Mouse (Mus musculus): ENCODE measurements at regions not wholly inside any gene's neighbourhood (a gene's known extent, or its start where the extent isn't known, plus 50 kb on each side); places are given as distances from the start of the nearest gene placed in this dataset.
"Not testable (repeated sequence)": the region's sequence is repeated elsewhere in the genome, so short reads cannot be mapped to it uniquely, and the experiment has no call there.

- no peak for DNase-seq (ENCODE audit: low spot score)
These were observed 299.1 kb downstream of the Vrk1 start for GRCm38 (mm10) chr12:106308956-106309610.

- DNase-seq (ENCODE audit: low spot score): no peak
These were observed 300.1 kb downstream of the Vrk1 start for GRCm38 (mm10) chr12:106310171-106310570.

DNA sequence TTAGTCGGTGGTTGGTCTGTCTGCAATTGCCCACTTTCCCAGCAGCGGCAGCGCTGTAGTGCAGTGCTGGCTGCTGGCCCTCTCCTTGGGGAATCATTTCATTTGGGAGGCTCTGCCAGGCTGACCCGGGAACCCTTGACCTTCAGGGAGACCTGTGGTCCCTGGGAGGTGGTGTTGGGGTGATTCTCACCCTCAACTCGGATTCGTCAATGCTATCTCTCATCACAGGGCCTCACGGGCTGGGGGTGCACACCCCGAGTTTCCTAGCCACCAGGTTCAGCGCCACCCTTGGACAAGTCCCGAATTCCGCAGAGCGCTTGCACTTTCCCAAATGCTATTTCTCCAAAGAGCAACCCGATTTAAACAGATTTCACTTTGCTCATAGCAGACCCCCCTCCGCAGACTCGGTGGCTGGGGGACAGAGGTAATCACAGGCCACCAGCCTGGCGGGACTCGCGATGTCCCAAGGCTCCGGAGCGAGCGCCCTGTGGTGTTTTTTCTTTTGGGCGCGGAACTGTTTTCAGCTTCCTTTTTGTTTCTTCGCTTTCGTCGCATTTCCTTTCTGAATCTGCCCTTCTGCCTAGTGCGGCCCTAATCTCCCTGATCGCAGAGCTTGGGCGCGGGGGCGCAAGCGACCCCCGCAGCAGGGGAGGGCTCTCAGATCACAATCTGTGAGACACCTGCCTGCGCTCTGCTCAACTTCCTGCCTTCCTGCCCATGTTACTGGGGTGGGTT is 300.7 kb downstream of the Vrk1 start:
- DNase-seq (ENCODE audit: low spot score): peak; percentile 60

DNA sequence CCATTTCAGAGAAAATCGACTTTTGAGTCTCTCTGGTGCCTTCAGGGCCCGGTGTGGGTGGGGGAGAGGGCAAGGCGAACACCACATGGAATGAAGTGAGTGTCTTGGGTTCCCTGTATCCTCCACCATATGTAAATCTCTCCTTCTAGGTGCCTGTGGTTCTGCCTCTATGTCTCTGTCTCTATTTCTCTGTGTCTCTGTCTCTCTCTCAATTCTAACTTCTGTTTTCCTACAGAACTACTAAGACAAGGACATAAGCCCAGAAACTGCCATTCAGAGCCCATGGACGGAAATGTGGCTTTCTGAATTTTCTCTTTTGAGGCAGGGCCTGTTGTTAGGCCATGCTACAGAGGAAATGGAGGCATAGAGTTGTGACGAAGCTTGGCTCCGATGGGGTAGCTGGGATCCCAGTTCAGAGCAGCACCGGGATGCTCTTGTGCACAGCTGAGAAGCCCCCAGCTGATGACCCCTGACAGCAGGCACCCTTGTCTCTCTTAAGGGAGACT is 301.3 kb downstream of the Vrk1 start:
- DNase-seq (ENCODE audit: low spot score): no peak

GRCm38 (mm10) chr12:106311831-106312600 is 302.0 kb downstream of the Vrk1 start:
- no peak for DNase-seq (ENCODE audit: low spot score)

GRCm38 (mm10) chr12:106317738-106318137 is 307.7 kb downstream of the Vrk1 start:
- DNase-seq (ENCODE audit: low spot score): no peak

- DNase-seq (ENCODE audit: low spot score): no peak
These were observed 311.5 kb downstream of the Vrk1 start for GRCm38 (mm10) chr12:106321511-106321910.

DNA sequence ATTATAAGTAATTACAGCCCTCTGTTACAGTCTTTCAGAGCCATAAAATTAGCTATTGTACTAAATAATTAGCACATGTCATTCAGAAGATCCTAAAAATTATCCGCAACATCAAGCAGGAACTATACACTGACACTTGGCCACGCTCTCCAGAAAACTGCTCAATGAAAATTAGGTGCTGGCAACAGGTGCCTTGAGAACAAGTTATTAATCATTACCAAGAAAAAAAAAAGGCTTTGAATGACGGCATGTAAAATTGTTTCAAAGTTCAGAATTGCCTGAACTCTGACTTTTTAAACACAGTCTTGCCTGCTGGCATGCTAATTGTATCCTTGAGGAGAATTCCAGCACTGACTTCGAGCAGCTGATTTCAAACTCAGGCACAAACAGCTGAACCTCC is 316.6 kb downstream of the Vrk1 start:
- peak; percentile 17 for DNase-seq (ENCODE audit: low spot score)

DNA sequence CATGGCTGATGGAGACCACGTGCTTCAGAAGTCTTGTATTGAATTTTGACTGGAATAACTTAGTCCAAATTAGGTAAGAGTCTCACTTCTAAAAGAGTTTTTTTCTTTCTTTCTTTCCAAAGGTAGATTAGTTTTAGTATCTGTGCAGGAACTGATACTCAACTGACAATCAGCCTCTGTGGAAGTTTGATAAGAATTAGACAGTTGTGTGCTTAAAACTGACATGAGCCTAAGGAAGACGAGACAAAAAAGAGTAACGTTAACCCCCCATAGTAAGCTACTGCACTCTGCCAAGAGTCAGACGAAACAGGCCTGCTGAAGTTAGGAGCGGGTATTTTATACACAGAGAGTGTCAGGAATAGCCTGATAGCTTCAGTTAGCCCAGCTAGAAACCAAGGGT is 317.3 kb downstream of the Vrk1 start:
- no peak for DNase-seq (ENCODE audit: low spot score)

GRCm38 (mm10) chr12:106357867-106358266 is 347.8 kb downstream of the Vrk1 start:
- DNase-seq (ENCODE audit: low spot score): no peak

- not testable (repeated sequence) for DNase-seq (ENCODE audit: low spot score)
These were observed 351.6 kb downstream of the Vrk1 start for GRCm38 (mm10) chr12:106361646-106362045.

DNA sequence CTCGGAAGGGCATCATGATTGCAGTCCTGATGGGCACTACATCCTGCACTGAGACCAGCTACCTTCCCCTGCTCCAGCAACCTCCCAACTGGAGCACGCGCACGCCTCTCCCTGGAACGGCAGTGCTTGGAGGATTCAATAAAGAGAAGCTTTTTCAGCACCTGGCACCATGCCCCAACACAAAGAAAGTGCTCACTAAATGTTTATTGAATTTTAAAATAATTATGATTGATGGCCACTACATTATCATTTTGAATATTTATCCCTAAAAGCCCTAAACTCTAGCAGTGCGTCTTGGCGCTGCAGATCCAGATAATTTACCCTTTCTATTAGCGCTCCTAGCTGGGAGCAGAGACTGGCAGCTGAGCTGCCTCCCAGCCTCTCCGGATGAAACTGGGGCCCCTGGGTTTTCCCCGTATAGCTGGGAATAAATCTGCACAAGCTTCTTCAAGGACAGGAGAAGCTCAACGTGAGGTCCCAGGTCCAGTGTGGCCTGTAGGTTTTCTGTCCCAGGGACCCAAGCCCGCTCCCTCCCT is 364.9 kb downstream of the Vrk1 start:
- DNase-seq (ENCODE audit: low spot score): no peak

DNA sequence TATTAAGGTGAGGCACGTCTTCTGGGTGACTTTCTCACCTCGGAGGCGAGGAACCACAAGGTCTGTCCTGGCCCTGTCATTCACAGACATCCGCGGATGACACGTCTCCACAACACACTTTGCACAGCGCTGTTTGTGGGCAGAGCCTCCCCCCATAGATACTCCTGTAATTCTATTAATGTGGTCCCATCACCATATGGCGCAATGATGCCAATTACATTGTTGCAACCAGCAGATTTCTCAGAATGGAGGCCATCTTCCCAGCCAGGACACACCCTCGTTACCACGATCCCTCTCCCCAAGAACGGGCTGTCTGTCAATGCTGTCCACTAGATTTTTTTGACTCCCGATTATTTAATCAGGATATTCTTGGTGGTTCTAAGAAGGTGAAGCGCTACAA is 365.9 kb downstream of the Vrk1 start:
- DNase-seq (ENCODE audit: low spot score): no peak

GRCm38 (mm10) chr12:106376783-106377182 is 366.8 kb downstream of the Vrk1 start:
- DNase-seq (ENCODE audit: low spot score): no peak

GRCm38 (mm10) chr12:106377281-106377680 is 367.3 kb downstream of the Vrk1 start:
- DNase-seq (ENCODE audit: low spot score): no peak

DNA sequence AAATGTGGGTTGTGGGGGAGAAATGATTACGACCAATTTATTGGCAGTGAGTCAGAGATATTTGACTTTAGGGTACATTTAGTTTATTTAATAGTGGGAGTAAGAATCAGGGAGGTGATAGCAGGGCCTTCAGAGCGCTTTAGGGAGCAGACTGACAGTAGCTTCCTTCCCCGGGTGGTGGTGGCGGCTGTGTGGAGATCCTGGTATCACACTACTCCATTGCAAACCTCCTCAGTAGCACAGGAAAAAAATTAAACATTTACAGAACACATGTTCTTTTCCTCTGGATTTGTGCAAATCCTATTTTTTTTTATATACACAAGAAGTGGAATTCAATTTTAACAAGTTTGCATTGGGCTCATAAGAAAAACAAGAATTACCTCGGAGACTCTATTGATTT is 367.7 kb downstream of the Vrk1 start:
- no peak for DNase-seq (ENCODE audit: low spot score)

GRCm38 (mm10) chr12:106378303-106379075 is 368.5 kb downstream of the Vrk1 start:
- peak; percentile 25 for DNase-seq (ENCODE audit: low spot score)

DNA sequence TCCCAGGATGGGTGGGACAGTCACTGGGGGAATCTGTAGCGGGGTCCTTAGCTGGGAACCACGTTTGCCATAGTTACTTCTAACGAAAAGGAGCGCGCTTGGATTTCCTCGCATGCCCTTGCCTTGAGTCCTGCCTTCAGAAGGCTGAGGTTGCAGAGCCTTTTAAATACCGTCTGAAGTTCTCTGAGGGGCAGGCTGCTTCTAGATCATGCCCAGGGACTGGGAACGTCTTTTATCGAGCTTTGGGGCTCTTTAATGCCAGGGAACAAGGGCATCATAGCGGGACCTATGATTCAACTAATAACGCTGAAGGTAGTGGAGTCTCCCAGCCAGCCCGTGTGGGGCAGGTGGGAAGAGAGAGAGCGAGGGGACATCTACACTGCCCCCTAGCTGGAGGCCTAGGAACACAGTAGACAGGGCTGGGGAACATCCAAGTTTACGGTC is 369.1 kb downstream of the Vrk1 start:
- peak; percentile 75 for DNase-seq (ENCODE audit: low spot score)

- no peak for DNase-seq (ENCODE audit: low spot score)
These were observed 369.8 kb downstream of the Vrk1 start for GRCm38 (mm10) chr12:106379779-106380178.

- DNase-seq (ENCODE audit: low spot score): no peak
These were observed 371.8 kb downstream of the Vrk1 start for GRCm38 (mm10) chr12:106381821-106382220.

DNA sequence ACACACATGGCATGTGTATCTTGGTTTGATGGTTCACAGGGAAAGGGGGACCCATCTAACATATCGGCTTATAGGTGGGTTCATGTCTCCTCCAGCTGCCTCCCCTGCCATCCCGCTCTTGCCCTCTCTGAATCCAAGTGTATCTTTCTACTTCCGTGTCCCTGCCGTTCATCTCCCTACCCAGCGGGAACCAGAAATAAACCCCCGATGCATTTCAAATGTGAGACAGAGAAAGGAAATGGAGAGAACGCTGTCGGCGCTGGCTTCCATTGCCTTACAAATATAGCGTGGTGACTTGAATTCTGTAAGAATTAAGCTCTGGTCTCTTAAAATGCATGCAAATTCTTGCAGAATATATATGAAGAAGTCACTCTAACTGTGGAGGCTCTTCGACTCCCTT is 379.2 kb downstream of the Vrk1 start:
- no peak for DNase-seq (ENCODE audit: low spot score)

GRCm38 (mm10) chr12:106392316-106392715 is 382.3 kb downstream of the Vrk1 start:
- DNase-seq (ENCODE audit: low spot score): no peak

All from retina, embryonic 14.5 days (tissue).